Mouse (Mus musculus) adrenal gland, adult (tissue): ENCODE data around the gene Acy3.
"Not testable (repeated sequence)": the region's sequence is repeated elsewhere in the genome, so short reads cannot be mapped to it uniquely, and the experiment has no call there.

Experiments used
- DNase-seq, 2 experiments: peaks; one replicate each; pipeline ENCODE4 v3.0.0; 2022 to 2023; ENCODE audit warnings: low spot score in 1 of 2; ENCODE audit not compliant: inconsistent age in 2 of 2

The Acy3 gene

GRCm38 (mm10) chr19:3986334-3986733, at the start of gene Acy3:
Acy3 (plus strand) TSS chr19:3986570.
- peak; percentile 90 to 96 for DNase-seq

GRCm38 (mm10) chr19:3942315-3942714, 44.1 kb upstream of the Acy3 start:
- DNase-seq: no peak

- peak; percentile 34 to 74 for DNase-seq
Measured at GRCm38 (mm10) chr19:3942986-3943735, 43.2 kb upstream of the Acy3 start.

GRCm38 (mm10) chr19:3945872-3946564, 40.4 kb upstream of the Acy3 start:
- DNase-seq: peak in 1 of 2 experiments; percentile 71

- peak; percentile 61 to 89 for DNase-seq
Measured at GRCm38 (mm10) chr19:3946715-3947114, 39.7 kb upstream of the Acy3 start.

GRCm38 (mm10) chr19:3947813-3948212, 38.6 kb upstream of the Acy3 start:
- DNase-seq: no peak

- DNase-seq: no peak
Measured at GRCm38 (mm10) chr19:3948546-3948945, 37.8 kb upstream of the Acy3 start.

GRCm38 (mm10) chr19:3950331-3950730, 36.0 kb upstream of the Acy3 start:
- DNase-seq: no peak

- DNase-seq: no peak
Measured at GRCm38 (mm10) chr19:3951461-3951860, 34.9 kb upstream of the Acy3 start.

GRCm38 (mm10) chr19:3952099-3952498, 34.3 kb upstream of the Acy3 start:
- no peak for DNase-seq

- DNase-seq: no peak
Measured at GRCm38 (mm10) chr19:3955033-3955432, 31.3 kb upstream of the Acy3 start.

- DNase-seq: peak in 1 of 2 experiments; percentile 62
Measured at GRCm38 (mm10) chr19:3955804-3956203, 30.6 kb upstream of the Acy3 start.

- not testable (repeated sequence) for DNase-seq
Measured at GRCm38 (mm10) chr19:3957296-3958036, 28.9 kb upstream of the Acy3 start.

GRCm38 (mm10) chr19:3958470-3958869, 27.9 kb upstream of the Acy3 start, which contains the start of gene Aldh3b3:
Aldh3b3 (plus strand) TSS chr19:3958645.
- no peak for DNase-seq

GRCm38 (mm10) chr19:3959030-3959429, 27.3 kb upstream of the Acy3 start:
- DNase-seq: no peak

- no peak for DNase-seq
Measured at GRCm38 (mm10) chr19:3960211-3960610, 26.2 kb upstream of the Acy3 start.

GRCm38 (mm10) chr19:3961805-3962204, 24.6 kb upstream of the Acy3 start:
- DNase-seq: not testable (repeated sequence)

- no peak for DNase-seq
Measured at GRCm38 (mm10) chr19:3962469-3962868, 23.9 kb upstream of the Acy3 start.

GRCm38 (mm10) chr19:3964030-3964429, 22.3 kb upstream of the Acy3 start:
- no peak for DNase-seq

GRCm38 (mm10) chr19:3966330-3967075, 19.9 kb upstream of the Acy3 start:
- DNase-seq: no peak

GRCm38 (mm10) chr19:3967258-3967657, 19.1 kb upstream of the Acy3 start:
- no peak for DNase-seq
